Mouse (Mus musculus) cerebellum, adult 2 months (tissue): ENCODE measurements around the gene 5730596B20Rik. TPM values are rescaled to one million over a fixed set of nuclear protein-coding genes. Genes with fewer than 3 reads are reported as not detected.

ENCODE experiments used
- DNase-seq, 2 experiments: peaks; one replicate each; pipeline ENCODE4 v3.0.0; 2021
- H3K27ac ChIP-seq: fragments of 200-500 bp; 2 replicates; pipeline ENCODE4 v1.5.1; 2012; ENCODE audit warnings: low read length, control low read depth, inconsistent platforms; ENCODE audit not compliant: insufficient read depth
- H3K27me3 ChIP-seq: fragments of 200-500 bp; 2 replicates; pipeline ENCODE4 v1.6.1; 2012; ENCODE audit warnings: inconsistent platforms, mild to moderate bottlenecking, low read length, moderate library complexity; ENCODE audit not compliant: control insufficient read depth, insufficient read depth
- H3K4me1 ChIP-seq: fragments of 200-500 bp; 2 replicates; pipeline ENCODE4 v1.6.1; 2011; ENCODE audit warnings: low read length; ENCODE audit not compliant: control insufficient read depth, insufficient read depth
- H3K4me3 ChIP-seq: fragments of 200-500 bp; replicated peaks from 2 replicates; pipeline ENCODE3; 2011; ENCODE audit warnings: mild to moderate bottlenecking, low read depth, low read length, control low read depth; ENCODE audit not compliant: insufficient read depth
- CTCF ChIP-seq: fragments of 200-500 bp; IDR thresholded peaks from 2 replicates; pipeline ENCODE4 v1.5.1; 2011; ENCODE audit warnings: low read depth, mild to moderate bottlenecking, control low read depth, low read length, moderate library complexity, borderline replicate concordance; ENCODE audit not compliant: insufficient read depth
- POLR2A ChIP-seq: fragments of 200-500 bp; IDR thresholded peaks from 2 replicates; pipeline ENCODE4 v1.6.1; 2011; ENCODE audit warnings: low read length, control low read depth, borderline replicate concordance; ENCODE audit not compliant: insufficient read depth
- WGBS: fragments of 180-500 bp; shearing (Covaris S2); methylation state at CpG from one replicate; pipeline ENCODE4 v1.1.7; 2018; 5-methylcytosine and 5-hydroxymethylcytosine counted together
- polyA plus RNA-seq: library from polyadenylated mRNA; depleted of rRNA; stranded (reverse); fragments of >200 nt; gene quantifications from 2 replicates; pipeline ENCODE4 v1.2.3, GENCODE M21; 2012

Gene 5730596B20Rik
- polyA plus RNA-seq, 1 experiment = 0.18 TPM

GRCm38 (mm10) chr6:52159979-52160378, 17.3 kb upstream of the 5730596B20Rik start:
- Histone ChIP-seq H3K4me1 (no peaks in the 10 kb centered on the region; the same call in 1 of the 2 replicates), H3K27me3 (peaks cover 23% of the 10 kb centered on the region; the same call in 1 of the 2 replicates), H3K4me3 (no peak overlapping the region), H3K27ac (no peak overlapping the region)
- TF ChIP-seq POLR2A (no peak), CTCF (no peak)
- DNase-seq = no peak
- 6% methylated on average over 9 of the region's 9 CpGs for WGBS

- peaks cover 24% of the 10 kb centered on the region; the same call in 1 of the 2 replicates for H3K27me3 ChIP-seq
- no peaks in the 10 kb centered on the region; the same call in 1 of the 2 replicates for H3K4me1 ChIP-seq
- WGBS = 4% methylated on average over 30 of the region's 30 CpGs
- DNase-seq = no peak
- H3K4me3 ChIP-seq = no peak overlapping the region
- TF ChIP-seq POLR2A = no peak
- no peak for TF ChIP-seq CTCF
- H3K27ac ChIP-seq = no peak overlapping the region
Measured at GRCm38 (mm10) chr6:52160511-52161335, 16.6 kb upstream of the 5730596B20Rik start.

GRCm38 (mm10) chr6:52161336-52162092, 15.8 kb upstream of the 5730596B20Rik start:
- Histone ChIP-seq H3K27ac (no peak overlapping the region), H3K27me3 (peaks cover 24% of the 10 kb centered on the region; the same call in 1 of the 2 replicates), H3K4me3 (no peak overlapping the region), H3K4me1 (no peaks in the 10 kb centered on the region; the same call in 1 of the 2 replicates)
- TF ChIP-seq CTCF = no peak
- no peak for TF ChIP-seq POLR2A
- WGBS = 6% methylated on average over 8 of the region's 8 CpGs
- no peak for DNase-seq

GRCm38 (mm10) chr6:52162093-52162380, 15.3 kb upstream of the 5730596B20Rik start:
- H3K27ac ChIP-seq = no peak overlapping the region
- TF ChIP-seq POLR2A = no peak
- TF ChIP-seq CTCF = no peak
- no peak for DNase-seq
- H3K4me1 ChIP-seq = no peaks in the 10 kb centered on the region; the same call in 1 of the 2 replicates
- WGBS = 9% methylated on average over 1 of the region's 1 CpGs
- no peak overlapping the region for H3K4me3 ChIP-seq
- H3K27me3 ChIP-seq = peaks cover 24% of the 10 kb centered on the region; the same call in 1 of the 2 replicates

- Histone ChIP-seq H3K27me3 (peaks cover 24% of the 10 kb centered on the region; the same call in 1 of the 2 replicates), H3K4me3 (no peak overlapping the region), H3K27ac (no peak overlapping the region), H3K4me1 (no peaks in the 10 kb centered on the region; the same call in 1 of the 2 replicates)
- DNase-seq = no peak
- no peak for TF ChIP-seq CTCF
- 7% methylated on average over 14 of the region's 14 CpGs for WGBS
Measured at GRCm38 (mm10) chr6:52162611-52163365, 14.5 kb upstream of the 5730596B20Rik start.

GRCm38 (mm10) chr6:52163366-52164031, 13.8 kb upstream of the 5730596B20Rik start:
- Histone ChIP-seq H3K27me3 (peaks cover 21% of the 10 kb centered on the region; the same call in 1 of the 2 replicates), H3K4me1 (no peaks in the 10 kb centered on the region; the same call in 1 of the 2 replicates), H3K4me3 (no peak overlapping the region), H3K27ac (no peak overlapping the region)
- TF ChIP-seq CTCF = no peak
- TF ChIP-seq POLR2A = no peak
- 6% methylated on average over 17 of the region's 17 CpGs for WGBS
- no peak for DNase-seq

GRCm38 (mm10) chr6:52164051-52164625, 13.2 kb upstream of the 5730596B20Rik start:
- no peaks in the 10 kb centered on the region for H3K4me1 ChIP-seq
- peaks cover 20% of the 10 kb centered on the region; the same call in 1 of the 2 replicates for H3K27me3 ChIP-seq
- no peak for DNase-seq
- H3K27ac ChIP-seq = no peak overlapping the region
- H3K4me3 ChIP-seq = no peak overlapping the region
- WGBS = 2% methylated on average over 39 of the region's 39 CpGs
- TF ChIP-seq CTCF (no peak), POLR2A (no peak)
